Mouse (Mus musculus) CD4-positive, CD25-positive, alpha-beta regulatory T cell, adult 4 months (primary cell): ENCODE measurements at regions not wholly inside any gene's neighbourhood (a gene's known extent, or its start where the extent isn't known, plus 50 kb on each side); places are given as distances from the start of the nearest gene placed in this dataset.

Experiments
- ATAC-seq: one replicate; pipeline ENCODE4 v1.8.0; 2017

DNA sequence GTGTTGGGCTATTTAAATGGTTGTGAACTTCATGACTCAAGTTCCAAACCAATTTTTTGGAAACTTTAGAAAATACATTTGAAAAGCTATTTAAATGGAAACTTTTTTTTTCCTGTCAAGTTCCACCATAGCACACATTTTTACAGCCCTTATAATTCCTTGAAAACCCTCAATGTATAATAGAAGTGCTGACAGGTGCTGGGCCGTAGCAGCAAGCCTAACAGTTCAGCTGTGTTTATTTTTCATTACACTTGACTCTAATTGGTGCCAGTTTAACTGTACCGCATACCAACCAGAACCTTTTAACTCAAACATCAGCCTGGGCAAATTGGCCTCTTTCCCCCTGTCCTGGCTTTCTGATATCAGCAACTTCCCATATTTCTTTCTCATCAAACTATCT, 286.7 kb downstream of the Fam49a start:
- ATAC-seq: no peak

GRCm38 (mm10) chr12:12547477-12547876, 285.5 kb downstream of the Fam49a start:
- no peak for ATAC-seq

DNA sequence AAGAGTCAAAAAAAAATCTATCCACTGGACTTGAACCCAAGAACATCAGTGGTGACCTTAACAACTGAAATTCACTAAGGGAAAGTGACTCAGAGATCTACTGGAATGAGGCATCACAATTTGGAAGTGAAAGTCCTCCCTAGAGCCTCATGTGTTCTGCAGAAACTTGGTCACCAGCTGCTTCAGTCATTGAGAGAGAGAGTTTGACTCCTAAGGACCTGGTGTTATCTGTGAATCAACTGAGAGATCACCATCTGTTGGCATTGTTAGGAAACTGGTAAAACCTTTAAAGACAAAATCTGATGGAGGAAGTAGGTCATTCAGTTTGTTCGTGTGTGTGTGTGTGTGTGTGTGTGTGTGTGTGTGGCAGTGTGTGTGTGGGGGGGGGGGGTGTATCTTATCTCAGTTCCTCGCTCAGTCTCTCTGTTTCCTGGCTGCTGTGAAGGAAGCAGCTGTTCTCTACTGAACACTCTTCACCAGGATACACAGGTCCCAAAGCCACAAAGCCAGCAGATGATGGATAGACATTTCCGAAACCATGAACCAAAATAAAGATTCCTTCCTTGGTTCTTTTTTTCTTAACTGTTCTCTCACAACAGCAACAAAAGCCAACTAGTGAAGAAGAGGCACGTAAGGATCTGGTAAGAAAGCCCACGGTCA, 284.6 kb downstream of the Fam49a start:
- no peak for ATAC-seq

DNA sequence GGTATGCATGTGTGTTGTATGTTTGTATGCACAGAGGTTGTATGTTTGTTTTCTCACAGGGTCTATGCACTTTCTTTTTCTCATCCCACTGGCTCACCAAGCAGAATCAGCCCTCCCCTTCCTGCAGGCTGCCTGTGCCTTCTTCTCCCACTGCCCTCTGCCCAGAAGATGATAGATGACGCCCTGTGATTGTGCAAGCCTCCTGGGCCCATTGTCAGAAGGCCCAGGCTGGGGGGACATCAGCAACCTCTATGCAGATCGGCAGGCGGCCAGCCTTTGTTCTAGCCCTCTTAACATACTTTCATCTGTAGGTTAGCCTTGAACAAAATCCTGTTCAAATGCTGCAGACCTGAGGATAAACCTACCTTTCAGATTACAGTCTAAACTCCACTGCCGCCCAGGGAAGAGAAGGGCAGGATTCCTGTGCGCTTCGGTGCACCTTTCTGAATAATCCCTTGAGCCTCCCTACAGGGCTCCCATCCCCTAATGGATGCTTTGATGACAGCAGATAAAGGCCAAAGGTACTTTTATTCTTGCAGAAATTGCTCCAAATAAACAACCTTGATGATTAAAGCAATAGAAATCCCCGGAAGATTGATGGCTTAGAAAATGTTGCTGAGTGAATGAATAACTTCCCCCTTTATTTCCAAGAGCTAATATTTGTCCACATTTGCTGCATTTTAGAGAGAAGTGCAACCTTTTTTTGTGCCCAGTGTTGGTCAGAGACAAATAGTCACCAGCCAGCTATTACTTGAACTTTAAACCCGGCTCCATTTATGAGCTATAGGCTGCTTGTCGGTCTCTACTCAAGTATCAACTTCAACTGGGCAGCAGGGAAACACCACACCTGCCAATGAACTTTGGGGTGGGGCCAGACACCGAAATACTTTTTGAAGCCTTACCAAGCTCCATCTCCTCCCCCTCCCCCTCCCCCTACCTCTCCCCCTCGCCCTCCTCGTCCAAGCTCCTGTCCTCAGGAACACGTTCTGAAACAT, 279.4 kb downstream of the Fam49a start:
- no peak for ATAC-seq

DNA sequence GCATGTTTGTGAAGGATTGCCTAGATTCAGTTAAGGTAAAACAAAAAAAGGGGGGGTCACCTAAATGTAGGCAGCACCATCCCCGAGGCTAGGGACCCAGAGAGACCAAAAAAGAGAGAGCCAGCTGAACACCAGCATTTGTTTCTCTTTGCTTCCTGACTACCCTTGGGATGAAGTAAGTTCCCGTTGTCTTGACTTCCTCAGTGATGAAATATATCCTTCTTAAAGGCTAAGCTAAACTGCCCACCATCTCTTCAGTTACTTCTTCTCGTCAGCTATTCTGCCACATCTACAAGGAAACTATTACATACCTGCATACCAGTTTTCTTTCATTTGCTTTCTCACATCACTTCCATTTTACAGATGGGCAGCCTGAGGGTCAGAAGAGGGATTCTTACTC, 277.4 kb downstream of the Fam49a start:
- ATAC-seq: no peak

DNA sequence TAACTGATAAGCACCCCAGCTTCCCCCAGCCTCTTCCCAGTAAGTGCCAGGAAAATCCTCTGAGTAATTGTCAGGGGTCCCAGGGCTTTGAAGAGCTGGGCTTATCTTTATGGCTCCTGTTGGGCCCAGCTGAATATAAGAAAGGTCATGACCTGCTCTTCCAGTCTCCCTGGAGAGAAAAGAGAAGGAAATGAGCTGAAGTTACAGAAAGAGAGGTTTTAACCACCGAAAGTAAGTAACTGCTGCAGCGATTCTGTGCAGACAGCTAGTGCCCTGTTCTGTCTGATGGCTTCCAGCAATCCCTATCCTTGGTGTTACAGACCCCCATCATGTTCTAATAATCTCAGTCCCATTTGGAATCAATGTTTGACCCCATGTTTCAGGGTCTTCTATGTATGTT, 272.8 kb downstream of the Fam49a start:
- no peak for ATAC-seq

- no peak for ATAC-seq
Observed at GRCm38 (mm10) chr12:12530796-12531195, 268.9 kb downstream of the Fam49a start.

DNA sequence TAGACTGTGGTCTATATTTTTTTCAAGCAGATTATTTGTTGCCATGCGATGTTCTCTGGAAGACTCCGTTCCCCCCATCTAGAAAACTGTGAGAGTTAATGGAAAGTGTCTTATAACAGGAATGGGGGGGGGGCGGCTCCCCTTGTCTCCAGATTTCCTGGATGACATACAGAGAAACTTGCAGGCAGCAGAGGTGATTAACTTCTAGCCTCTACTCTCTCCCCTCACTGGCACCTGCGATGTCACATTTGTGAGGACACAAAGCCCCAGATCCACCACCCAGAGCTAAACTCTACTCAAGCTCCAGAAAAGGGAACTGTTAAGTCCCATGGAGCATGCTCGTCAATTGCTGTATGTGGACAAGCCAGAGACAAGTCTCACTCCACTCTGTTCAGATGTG, 267.6 kb downstream of the Fam49a start:
- no peak for ATAC-seq

DNA sequence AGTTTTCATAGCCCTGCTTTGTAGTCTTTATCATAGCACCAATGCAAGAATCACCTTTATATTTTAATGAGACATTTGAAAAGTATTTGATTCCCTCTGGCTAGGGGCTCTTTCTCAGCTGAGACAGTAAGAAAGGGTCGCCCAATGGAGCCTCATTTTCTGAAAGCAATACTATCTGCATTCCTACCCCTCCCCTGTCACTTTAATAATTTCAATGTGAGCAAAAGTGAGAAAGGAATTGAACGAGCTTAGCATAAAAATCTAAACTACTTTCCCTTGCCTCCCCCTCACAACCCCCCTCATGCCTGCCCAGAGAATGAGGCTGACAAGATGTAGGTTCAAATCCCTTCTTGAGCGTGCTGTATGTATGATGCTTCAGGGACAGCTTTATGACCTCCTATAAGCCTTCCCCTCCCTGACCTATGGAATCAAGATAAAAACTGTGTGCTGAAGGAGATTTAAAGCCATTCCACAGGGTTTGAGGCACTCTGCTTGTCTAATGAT, 266.6 kb downstream of the Fam49a start:
- ATAC-seq: no peak

DNA sequence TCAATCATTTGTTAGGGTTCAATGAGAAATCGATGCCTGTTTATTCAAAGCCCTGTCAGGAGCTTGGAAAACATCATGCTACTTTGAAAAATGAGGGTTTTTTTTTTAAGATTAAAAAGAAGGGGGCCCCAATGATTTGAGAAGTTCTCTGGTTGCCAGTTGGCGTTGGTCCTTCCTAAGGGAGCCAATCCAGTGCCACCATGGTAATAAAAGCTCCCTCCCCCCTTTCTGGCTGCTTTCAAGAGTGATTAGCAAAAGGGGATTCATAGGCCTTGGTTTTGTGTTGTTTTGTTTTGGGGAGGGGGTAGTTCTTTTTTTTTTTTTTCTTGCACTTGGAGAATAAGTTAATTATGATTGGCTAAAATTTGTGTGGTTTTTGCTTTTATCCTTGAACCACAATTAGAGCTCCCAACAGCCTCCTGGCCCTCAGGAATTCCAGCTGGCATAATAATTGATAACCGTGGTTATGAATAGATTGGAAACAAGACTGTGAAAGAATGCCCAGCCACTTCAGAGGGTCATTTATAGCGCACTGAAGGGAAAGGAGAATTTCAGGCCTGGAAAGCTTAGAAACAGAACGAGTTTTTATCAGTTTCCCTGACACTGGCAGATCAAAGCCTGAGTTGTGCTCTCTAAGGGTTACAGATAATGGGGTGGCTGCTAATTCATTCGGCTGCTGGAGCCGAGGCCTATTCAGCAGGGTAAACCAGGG, 266.0 kb downstream of the Fam49a start:
- ATAC-seq: no peak

GRCm38 (mm10) chr12:12527366-12527765, 265.4 kb downstream of the Fam49a start:
- ATAC-seq: no peak

GRCm38 (mm10) chr12:12520311-12520852, 258.4 kb downstream of the Fam49a start:
- no peak for ATAC-seq

GRCm38 (mm10) chr12:12518490-12519070, 256.6 kb downstream of the Fam49a start:
- no peak for ATAC-seq

DNA sequence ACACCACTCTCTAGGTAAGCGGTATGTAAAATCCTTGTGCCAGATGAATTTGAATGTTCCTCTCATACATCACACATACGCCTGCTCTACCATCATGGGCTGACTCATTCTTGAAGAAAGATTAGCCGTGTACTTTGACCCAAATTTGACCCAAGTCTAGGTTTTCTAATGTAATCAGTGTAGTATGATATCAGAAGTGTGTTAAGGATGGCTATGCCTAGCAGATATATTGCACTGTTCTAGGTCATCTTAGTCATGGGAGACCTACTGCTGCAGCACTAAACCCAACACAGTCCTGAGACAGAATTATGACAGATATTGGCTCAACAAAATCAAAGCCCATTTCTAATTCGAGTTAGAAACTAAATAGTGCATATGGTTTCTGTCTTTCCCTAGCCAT, 255.1 kb downstream of the Fam49a start:
- ATAC-seq: no peak

GRCm38 (mm10) chr12:12510764-12511163, 248.8 kb downstream of the Fam49a start:
- no peak for ATAC-seq

- no peak for ATAC-seq
Observed at GRCm38 (mm10) chr12:12509164-12509937, 247.4 kb downstream of the Fam49a start.

- ATAC-seq: no peak
Observed at GRCm38 (mm10) chr12:12508487-12509125, 246.7 kb downstream of the Fam49a start.

DNA sequence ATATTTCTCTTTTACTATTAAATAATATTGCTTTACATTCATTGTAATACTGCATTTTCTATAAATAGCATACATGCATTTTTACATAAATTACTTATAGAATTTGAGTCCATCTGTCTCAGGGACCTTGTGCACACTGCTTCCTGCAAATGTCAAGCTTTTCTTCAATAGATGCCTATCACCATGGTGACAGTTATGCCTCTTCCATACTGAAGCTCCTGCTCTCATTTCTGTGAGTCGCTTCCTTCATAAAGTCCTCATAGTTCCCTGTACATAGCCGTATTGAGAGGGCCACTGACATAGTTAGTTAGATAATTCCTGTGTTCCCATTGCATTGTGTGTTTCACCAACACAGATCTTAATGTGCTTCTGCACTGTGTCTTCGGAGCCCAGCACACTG, 244.7 kb downstream of the Fam49a start:
- ATAC-seq: no peak

GRCm38 (mm10) chr12:12505590-12505989, 243.7 kb downstream of the Fam49a start:
- no peak for ATAC-seq

- ATAC-seq: no peak
Observed at GRCm38 (mm10) chr12:12499903-12500302, 238.0 kb downstream of the Fam49a start.

GRCm38 (mm10) chr12:12498621-12499020, 236.7 kb downstream of the Fam49a start:
- ATAC-seq: no peak
